Mouse (Mus musculus) kidney, adult 11 months (tissue): ENCODE data around the gene Rnf214.
A peak's percentile ranks its signal among the peaks of the same experiment; 100 is the strongest.

Source experiments
- DNase-seq: peaks from one replicate; pipeline ENCODE4 v3.0.0; 2022

The Rnf214 gene

DNA sequence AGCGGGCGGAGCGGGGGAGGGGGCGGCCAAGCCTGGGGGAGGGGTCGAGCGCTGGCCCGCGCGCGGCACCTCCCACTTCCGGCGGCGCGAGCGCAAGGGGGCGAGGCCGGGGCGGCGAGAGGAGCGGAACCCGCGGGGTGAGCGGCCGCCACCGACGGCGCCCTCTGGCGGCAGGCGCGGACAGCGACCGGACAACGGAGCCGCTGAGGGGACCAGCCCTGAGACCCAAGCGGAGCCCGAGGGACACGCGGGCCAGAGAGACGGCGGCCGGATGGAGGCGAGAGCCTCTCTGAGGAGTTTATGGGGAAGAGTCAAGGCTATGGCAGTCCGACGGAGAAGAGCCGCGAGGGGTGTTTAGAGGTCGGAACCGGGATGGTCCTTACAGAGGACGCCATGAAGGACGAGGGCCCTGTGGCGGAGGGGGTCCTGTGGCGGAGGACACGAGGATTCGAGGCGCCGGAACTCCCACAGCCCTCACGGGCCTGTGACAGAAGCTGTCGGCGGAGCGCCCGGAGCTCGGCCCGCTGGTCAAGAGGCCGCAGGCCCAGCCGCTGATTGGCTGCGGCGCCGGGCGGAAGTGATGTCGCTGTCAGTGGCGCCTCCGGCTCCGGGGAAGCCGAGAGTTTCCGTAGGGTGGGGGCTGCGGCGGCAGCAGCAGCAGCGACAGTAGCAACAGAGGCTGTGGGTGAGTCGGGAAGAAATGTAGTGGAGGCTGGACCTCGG, at the start of gene Rnf214, which contains the start of gene Pcsk7:
TSS of gene Rnf214 (minus strand) at position 557 of the 723 bp plus-strand sequence.
TSS of gene Pcsk7 (plus strand) at position 143 of the 723 bp plus-strand sequence.
- DNase-seq = peak; percentile 89

DNA sequence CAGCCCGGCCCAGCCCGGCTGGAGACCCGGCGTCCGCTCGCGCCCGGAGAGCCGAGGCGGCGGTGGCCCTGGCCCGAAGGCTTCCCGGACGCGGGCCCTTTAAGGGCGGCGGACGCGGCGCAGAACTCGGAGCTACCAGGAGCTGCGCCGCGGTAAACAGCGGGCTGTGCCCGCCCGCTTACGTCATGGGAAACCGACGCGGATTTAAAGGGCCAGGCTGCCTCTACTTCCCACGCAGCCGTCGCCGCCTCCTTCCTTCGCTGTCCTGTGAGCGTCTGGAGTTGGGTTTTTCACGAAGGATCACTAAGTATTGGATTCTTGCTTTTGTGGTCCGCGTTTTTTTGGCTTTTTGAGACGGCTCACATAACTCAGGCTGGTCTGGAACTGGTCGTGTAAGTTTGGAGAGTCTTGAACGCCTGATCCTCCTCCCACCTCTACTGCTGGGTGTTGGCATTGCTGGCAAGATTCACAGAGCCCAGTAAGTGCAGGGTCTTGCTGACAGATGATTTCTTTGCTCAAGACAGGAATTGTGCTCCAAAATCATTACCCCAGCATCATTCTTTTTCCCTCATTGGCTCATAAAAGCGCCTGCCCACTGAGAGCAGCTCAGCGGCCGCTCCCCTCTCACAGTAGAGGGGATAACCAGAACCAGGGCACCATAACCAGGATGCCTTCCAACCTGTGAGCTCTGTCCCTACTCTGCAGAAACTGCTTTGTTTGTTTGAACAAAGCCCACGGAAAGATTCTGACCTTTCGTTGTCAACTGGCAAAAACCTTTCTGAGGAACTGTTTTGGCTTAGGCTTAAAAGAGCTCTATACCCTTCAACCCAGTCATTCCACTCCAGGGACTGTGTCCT, 48.6 kb upstream of the Rnf214 start, which contains the start of gene Sidt2:
TSS of gene Sidt2 (minus strand) at position 152 of the 857 bp plus-strand sequence.
- peak; percentile 87 for DNase-seq

DNA sequence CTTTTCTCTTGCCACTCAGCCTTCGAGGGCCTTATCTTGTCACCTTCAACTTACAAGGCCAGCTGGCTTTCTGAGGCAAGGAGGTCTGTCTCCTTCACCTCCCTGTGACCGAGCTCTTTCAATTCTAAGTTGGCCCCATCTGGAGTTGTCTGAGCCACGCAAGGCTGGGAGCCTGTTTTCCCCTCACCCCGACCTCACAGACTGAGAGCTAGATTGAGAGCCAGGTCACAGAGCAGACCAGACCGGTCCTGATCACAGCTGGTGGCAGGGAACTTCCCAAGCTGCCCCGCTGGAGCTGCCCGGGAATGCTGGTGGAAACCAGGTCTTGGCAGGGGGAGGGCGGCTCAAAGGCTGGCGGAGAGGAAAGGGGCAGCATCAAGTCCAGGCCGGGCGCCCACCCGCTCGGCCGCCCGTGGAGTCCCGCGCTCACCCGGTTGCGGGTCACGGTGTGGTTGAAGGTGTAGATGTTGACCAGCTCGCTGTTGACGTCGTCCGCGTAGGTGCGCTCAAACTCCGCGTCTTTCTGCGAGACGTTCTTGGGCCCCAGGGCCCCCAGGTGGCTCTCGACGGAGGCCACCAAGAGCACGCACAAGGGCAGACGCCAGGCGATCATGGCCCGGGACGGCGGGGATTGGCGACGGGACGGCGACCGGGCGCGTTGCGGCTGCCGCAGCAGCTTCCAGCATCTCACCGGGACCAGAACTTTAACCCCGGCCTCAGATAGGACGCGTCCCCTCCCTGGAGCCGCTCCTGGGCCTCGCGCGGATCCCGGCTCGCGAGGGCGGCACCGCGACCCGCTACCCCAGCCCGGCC, 47.8 kb upstream of the Rnf214 start:
- peak; percentile 70 for DNase-seq

DNA sequence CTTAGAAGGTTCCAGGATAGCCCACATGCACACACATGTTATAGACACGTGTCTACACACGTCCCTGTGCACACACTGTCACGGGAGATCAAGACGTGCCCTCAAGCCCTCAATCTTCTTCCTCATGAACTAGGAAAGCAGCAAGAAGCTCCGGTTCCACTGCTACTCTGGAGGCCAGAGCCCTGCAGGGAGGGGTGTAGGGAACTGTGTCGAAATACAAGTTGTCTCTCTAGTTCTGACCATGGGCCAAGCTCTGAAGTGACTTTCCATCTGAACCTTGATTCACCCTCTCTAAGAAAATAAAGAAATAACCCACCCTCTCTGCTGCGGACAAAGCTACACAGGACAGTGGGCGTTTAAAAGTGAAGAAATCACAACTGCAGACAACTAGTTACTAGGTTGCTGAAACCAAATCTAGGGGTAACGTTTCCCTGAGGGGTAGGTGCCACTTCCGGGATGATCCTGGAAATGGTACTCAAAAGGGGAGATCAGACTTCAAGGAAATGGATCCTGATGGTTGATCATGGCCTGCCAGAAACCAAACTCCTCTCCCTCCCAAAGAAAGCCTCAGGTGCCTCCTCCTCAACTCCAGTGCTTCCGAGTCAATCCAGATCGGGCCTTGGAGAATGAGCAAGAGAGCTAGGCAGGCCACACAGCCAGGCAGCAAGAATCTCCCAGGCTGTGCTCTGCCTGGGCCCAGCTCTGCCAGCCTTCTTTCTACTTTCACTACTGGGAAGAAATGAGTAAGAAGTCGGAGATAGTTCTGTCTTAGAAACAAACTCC, 47.0 kb upstream of the Rnf214 start:
- DNase-seq = no peak

- DNase-seq = no peak
These were observed 46.2 kb upstream of the Rnf214 start for GRCm38 (mm10) chr9:45952890-45953289.

DNA sequence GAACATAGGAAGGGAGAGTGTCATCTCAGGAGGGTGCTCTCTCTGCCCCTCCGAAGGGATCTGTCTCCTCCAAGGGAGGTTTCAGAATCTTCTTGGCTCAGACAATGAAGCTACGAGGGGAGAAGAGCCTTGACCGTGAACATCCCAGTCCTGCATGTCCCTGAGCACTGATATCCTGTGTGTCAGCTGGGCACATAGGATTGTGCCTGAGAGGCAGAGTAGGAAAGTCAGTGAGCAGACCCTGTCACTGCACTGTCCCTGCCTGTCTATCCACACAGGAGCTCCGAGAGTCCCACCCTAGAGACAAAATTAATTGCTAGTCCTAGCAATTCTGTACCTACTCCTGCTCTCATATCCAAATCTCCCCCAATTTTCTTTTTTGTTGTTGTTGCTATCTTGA, 45.3 kb upstream of the Rnf214 start:
- DNase-seq = no peak

DNA sequence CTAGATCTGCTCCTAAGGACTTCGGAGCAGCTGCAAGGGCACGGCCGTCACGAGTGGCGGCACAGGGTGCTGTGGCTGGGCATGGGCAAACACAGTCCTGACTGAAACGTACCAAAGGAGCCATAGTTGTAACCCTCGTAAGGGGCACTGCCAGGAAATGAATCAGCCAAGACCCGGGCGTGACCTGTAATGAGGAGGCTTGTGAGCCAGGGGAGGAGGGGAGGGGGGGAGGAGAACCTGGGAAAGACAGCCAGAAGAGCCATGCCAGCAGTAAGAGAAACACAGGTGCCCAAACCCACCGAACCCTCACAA, 40.1 kb upstream of the Rnf214 start:
- no peak for DNase-seq

DNA sequence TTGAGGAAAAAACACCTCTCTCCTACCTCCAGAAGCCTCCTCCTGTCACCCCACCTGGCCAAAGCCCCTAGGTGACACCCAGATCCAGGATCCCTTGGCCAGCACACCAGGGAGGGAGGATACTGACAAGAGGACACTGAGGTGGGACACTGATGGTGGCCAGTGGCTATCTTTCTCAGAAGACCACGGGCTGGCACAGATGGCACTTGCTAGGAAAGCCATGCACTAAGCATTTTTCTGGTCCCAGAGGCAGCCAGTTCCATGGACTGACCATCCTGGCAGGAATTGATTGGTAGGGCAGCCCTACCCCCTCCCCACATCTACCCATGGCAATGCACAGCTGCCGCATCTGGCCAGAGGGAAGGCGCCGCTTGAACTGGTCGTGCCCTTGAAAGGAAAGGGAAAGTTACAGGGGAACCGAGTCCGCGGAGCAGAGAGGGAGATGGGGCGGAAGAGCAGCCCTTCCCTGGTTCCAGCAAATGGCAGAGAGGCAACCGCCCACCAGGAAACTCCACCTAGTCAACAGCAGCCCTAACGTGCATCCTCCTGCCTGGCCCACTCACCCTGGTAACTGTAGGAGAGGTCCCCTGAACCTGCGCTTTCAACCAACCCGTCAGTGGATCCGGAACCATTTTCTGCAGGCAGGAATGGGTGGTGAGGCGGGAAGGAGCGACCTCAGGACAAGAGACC, 39.6 kb upstream of the Rnf214 start:
- no peak for DNase-seq

DNA sequence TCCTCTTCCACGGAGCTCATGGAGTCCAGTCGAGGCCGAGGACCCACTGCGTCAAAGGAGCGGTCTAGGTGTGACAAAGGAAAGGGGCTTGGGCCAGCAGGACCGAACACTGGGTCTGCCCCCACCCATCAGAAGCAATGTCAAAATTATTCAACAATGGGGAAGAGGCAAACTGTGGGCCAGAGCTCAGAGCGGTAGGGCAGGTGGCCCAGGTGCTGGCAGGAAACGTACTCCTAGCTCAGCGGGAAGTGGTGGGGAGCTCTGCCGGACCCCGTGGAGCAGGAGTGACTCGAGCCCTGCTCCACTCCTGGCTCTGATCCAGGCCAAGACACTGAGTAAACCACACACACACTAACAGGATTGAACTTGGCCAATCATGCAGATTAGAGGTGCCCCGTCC, 39.0 kb upstream of the Rnf214 start:
- no peak for DNase-seq

DNA sequence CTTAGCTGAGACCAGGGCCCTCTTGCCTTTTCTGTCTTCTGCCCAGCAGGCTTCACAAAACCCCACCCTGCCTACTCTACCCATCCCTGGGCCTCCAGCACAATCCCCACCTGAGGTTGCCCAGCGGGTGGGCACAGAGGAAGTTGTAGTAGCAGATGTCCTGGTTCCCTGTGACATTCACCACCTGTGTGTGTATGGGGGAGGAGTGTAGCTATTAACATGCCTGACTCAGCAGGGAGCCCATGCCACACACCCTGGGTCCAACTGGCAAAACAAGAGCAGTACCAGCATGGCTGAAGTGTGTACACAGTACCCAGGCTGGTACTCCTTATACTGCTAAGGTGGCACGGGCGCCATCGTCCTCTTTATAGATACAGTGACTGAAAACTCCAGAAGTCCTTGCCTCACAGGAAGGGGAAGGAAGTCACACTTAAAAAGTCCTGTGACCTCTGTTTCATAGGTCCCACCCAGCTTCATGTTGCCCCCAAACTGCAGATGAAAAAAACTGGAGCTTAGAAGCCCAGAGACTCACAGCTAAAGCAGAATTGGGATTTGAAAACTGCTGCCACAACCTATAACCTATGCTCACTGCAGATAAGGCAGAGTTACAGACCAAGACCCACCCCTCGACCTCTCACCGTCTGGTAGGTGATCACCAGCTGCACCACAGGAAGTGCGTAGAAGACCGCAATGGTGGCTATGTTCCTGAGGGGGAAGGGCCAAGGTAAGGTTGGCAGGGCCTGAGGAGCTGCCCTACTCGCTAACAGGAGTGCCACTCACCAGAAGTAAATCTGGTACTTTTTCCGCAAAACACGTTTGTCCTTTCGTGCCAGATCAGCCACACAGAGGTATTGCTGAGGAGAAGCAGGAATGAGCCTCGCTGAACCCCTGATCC, 38.0 kb upstream of the Rnf214 start:
- no peak for DNase-seq

- no peak for DNase-seq
These were observed 37.2 kb upstream of the Rnf214 start for GRCm38 (mm10) chr9:45943628-45944505.

DNA sequence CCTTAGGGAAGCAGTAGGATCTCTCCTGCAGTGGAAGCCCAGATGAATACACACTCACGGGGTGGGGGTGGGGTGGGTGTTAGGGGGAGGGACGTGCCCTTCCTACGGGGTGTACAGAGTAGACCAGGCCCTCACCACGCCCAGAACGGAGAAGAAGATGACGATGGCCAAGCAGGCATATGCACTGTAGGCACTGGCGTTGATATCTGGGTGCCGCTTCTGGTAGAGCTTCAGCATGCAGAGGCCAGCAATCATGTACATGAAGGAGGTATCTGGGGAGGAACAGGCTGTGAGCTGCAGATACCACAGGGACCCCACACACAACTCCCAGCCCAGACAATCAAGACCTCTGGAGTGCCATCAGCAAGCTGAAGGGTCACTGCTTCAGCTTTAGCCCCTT, 36.2 kb upstream of the Rnf214 start:
- DNase-seq = no peak

DNA sequence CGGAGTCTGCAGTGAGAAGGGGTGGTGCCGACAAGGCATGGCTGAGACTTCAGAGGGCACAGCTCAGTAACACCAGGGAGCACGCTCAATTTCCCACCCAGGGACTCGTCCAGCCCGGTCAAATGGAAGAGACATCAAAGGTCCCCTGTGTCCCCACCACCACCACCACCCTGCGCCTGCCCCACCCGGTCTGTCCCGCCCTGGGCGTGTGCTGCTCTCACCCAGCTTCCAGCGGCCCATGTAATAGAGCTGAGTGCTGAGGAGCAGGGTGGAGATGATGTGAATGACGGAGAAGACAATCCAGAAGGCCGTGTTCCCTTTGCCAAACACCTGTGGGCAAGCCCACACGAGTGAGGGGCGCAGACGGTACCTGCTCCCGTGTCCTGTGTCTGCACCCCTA, 35.8 kb upstream of the Rnf214 start:
- no peak for DNase-seq

- no peak for DNase-seq
These were observed 34.7 kb upstream of the Rnf214 start for GRCm38 (mm10) chr9:45941329-45941888.

DNA sequence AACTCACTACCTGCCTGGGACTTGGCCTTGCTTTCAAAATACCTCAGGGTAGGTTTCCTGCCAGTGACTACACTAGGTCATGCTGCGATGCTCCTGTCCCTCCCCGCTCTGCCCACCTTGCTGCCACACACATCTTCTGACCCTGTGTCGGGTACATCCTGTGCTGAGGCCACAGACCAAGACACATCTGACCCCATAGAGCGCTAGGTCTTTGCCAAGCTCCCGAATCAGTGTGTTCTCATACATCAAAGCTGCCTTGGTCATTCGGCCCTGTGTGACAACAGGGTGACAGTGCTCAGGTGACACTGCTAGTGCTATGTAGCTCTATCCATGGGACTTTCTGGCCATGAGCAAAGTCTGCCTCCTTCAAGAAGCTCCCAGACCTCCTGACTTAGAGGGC, 33.1 kb upstream of the Rnf214 start:
- no peak for DNase-seq

DNA sequence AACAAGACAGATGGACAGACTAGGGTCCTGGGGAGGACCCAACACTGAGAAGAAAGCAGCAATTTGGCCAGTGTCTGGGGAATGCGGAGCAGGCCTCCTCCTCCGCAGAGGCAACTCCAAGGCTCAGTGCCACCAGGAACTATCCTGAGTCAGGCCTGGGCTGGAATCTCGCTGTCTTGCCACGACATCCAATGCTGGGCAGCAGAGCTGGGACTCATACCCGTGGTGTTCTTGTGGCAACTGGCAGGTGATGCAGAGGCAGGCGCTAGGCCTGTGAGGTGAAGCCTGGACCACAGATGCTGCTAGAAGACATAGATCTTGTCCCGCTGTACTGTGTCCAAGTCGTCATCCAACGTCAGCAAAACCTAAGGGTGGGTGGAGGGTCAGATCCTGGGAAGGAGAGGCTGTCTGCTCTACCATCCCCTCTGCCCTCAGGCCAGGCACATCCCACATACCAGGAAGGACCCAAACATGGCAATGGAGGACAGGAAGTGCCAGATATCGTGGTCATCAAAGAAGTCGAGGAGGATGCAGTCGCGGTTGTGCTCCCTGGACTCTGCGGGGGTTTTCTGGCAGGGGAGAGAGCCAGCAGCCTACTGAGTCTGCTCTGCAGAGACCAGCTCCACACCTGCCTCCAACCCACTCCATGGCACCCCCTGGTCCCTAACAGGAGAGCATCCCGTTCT, 32.4 kb upstream of the Rnf214 start:
- no peak for DNase-seq

DNA sequence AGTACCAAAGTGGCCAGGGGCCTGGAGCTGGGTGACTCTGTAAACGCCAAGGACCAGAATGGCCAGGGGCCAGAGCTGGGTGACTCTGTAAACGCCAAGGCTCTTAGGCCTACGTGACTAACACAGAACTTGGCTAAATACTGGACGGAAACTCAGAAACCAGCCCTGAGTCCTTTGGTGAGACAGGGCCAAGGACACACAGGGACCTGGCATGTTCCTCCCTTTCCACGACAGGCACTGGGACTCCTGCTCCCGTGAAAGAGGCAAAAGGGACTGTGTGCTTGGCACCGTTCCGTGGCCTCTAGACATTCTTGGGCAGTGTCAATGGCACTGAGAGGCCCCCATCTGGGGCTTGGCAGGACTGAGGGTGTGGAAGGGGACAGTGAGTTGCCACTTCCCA, 31.4 kb upstream of the Rnf214 start:
- peak; percentile 59 for DNase-seq

GRCm38 (mm10) chr9:45936883-45937282, 30.2 kb upstream of the Rnf214 start:
- peak; percentile 79 for DNase-seq
